Mouse (Mus musculus) heart, postnatal 0 days (tissue): ENCODE results near the gene Mien1. TPM values are rescaled to one million over a fixed set of nuclear protein-coding genes. Genes with fewer than 3 reads are reported as not detected.

Source experiments
- ATAC-seq: fragments of 200-750 bp; cut with Nextera tagmentation; 2 replicates; pipeline ENCODE4 v1.8.0; 2017; ENCODE audit warnings: low read depth, moderate number of reproducible peaks, moderate library complexity; ENCODE audit not compliant: insufficient read depth
- DNase-seq: peaks from one replicate; pipeline ENCODE4 v3.0.0-alpha.2; 2016; ENCODE audit warnings: low spot score
- H3K27ac ChIP-seq: fragments of 300-500 bp; sonication (generic); 2 replicates; pipeline ENCODE4 v1.5.1; 2014; ENCODE audit warnings: low read depth, mild to moderate bottlenecking
- H3K27me3 ChIP-seq: fragments of 300-500 bp; sonication (generic); 2 replicates; pipeline ENCODE4 v1.6.1; 2014; ENCODE audit warnings: low read length, mixed read lengths; ENCODE audit not compliant: control insufficient read depth, insufficient read depth
- H3K36me3 ChIP-seq: fragments of 300-500 bp; sonication (generic); replicated peaks from 2 replicates; pipeline ENCODE4 v1.6.1; 2014; ENCODE audit warnings: low read length, mixed read lengths; ENCODE audit not compliant: control insufficient read depth, insufficient read depth
- H3K4me1 ChIP-seq: fragments of 300-500 bp; sonication (generic); 2 replicates; pipeline ENCODE4 v1.6.1; 2014; ENCODE audit warnings: antibody characterized with exemption; ENCODE audit not compliant: control insufficient read depth, insufficient read depth
- H3K4me2 ChIP-seq: fragments of 300-500 bp; sonication (generic); 2 replicates; pipeline ENCODE4 v1.6.1; 2014; ENCODE audit warnings: low read depth, mild to moderate bottlenecking, low read length, moderate library complexity
- H3K4me3 ChIP-seq: fragments of 300-500 bp; sonication (generic); 2 replicates; pipeline ENCODE4 v1.5.1; 2014; ENCODE audit warnings: low read depth, low read length
- H3K9ac ChIP-seq: fragments of 300-500 bp; sonication (generic); replicated peaks from 2 replicates; pipeline ENCODE4 v1.6.1; 2014; ENCODE audit warnings: low read depth, low read length, mixed read lengths
- H3K9me3 ChIP-seq: fragments of 300-500 bp; sonication (generic); replicated peaks from 2 replicates; pipeline ENCODE4 v1.6.1; 2016; ENCODE audit warnings: low read length; ENCODE audit not compliant: control insufficient read depth
- CTCF ChIP-seq: IDR thresholded peaks from 2 replicates; pipeline ENCODE4 v1.5.1; 2016; ENCODE audit warnings: antibody characterized with exemption, control low read depth, low read depth
- EP300 ChIP-seq: IDR thresholded peaks from 2 replicates; pipeline ENCODE4 v1.6.1; 2016; ENCODE audit warnings: antibody characterized with exemption, low read depth
- WGBS: fragments of 180-500 bp; shearing (Covaris S2); extraction: QIAGEN DNeasy Blood & Tissue Kit; methylation state at CpG from one replicate; pipeline ENCODE4 v1.1.7; 2014; 5-methylcytosine and 5-hydroxymethylcytosine counted together
- polyA plus RNA-seq: library from polyadenylated mRNA; unstranded; fragments of >200 nt; fragmentation: Nextera tagmentation; extraction: Ambion mirVana; gene quantifications from 2 replicates; pipeline ENCODE4 v1.2.1, GENCODE M21; 2015
- total RNA-seq: library from RNA; depleted of rRNA; stranded (reverse); fragments of >200 nt; gene quantifications from 2 replicates; pipeline ENCODE4 v1.2.3, GENCODE M21; 2014; ENCODE audit warnings: low replicate concordance; rRNA removed

Gene Mien1
- 20.6 and 26.5 TPM in 2 replicates for total RNA-seq
- 104 and 113 TPM in 2 replicates for polyA plus RNA-seq

DNA sequence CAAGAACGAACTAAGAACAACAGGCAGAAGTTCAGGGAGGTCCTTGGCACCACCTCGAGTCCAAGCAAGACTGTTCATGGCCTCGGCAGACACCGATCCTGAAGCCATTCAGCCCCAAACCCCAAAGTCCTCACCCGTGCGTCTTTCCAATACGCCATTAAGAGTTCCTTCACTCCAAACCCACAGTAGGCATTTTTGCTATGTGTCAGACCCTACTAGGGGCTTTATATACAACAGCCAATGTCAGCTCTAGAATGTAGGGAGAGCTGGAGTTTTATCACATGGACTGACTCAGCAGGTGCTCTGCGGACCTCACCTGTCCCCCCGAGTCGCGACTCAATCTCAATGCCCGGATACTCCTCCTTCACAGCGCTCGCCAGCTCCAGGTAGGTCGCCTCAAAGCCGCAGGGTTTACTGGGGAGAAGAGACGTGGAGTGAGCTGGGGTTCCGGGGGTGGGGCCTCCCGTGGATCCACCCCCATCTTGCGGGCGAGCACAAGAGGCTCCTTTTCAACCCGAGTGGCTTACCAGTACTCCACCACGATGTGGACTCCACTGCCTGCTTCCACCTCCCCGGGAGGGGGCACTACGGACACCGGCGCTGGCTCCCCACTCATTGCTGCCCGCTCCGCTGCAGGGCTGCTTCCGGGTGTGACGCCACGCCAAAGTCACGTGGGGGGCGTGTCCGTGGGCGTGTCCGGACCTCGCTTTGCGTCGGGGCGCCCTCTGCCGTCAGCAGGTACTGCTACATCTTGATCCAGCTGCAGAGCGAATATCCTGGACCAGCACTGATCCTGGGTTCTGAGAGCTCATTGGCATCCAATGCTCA is at the start of gene Mien1:
Gene Mien1, minus strand, starts transcription at position 661 of the 828 bp plus-strand sequence.
- Histone ChIP-seq H3K4me3 (peak within 1 kb of the TSS; percentile 69), H3K9me3 (no peaks in the 10 kb centered on the region), H3K4me2 (peak within 1 kb of the TSS; percentile 93), H3K27ac (peak within 1 kb of the TSS; percentile 36), H3K27me3 (no peaks in the 10 kb centered on the region), H3K36me3 (peaks cover 31% of the 10 kb centered on the region), H3K9ac (peak within 1 kb of the TSS; percentile 57), H3K4me1 (peaks cover 8% of the 10 kb centered on the region)
- TF ChIP-seq CTCF (peak; percentile 90), EP300 (peak; percentile 73; the same call in 1 of the 2 replicates)
- ATAC-seq, result peak; percentile 86
- under 1% methylated on average over 43 of the region's 43 CpGs for WGBS
- DNase-seq, result peak; percentile 80

DNA sequence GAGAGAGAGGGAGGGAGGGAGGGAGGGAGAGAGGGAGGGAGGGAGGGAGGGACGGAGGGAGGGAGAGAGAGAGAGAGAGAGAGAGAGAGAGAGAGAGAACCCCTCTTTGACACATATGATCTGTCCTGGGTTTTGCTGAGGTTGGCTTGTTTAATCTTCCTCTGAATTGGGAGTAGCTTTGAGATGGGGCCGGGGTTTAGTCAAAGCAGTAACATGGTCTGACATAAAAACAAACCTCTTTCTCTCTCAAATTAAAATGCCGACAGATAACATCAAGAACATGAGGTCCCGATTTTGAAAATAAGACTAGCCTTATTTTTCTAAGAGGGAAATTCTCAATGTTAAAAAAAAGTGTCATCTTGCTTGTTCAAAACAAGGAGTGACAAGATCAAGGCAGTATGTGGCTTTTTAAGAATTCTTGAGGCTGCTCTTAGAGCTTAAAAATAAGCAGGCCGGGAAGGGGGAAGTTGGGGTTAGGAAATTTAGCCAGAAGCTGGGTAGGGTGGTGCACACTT is 48.8 kb upstream of the Mien1 start:
- H3K27ac ChIP-seq, result no peak overlapping the region
- H3K4me3 ChIP-seq, result no peak overlapping the region
- no peak for ATAC-seq
- H3K4me2 ChIP-seq, result no peak overlapping the region
- TF ChIP-seq EP300 (no peak), CTCF (no peak)
- H3K27me3 ChIP-seq, result no peaks in the 10 kb centered on the region
- H3K9ac ChIP-seq, result no peak overlapping the region
- H3K36me3 ChIP-seq, result no peaks in the 10 kb centered on the region
- WGBS, result 70% methylated on average over 4 of the region's 5 CpGs
- no peaks in the 10 kb centered on the region for H3K9me3 ChIP-seq
- no peak for DNase-seq
- no peaks in the 10 kb centered on the region for H3K4me1 ChIP-seq

DNA sequence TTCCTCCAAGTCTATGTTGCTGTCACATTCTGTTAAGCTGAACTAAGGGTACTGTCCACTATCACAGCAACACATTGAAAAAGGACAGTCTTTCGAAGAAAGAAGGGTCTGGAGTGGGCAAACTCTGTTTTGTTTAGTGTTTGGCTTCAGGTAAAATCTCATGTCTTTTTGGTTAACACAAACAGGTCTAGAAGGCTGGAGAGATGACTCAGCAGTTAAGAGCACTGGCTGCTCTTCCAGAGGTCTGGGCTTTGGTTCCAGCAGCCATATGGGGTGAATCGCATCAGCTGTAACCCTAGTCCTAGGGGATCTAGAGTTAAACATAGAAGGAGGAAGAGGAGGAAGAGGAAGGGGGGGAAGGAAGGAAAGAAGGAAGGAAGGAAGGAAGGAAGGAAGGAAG is 47.0 kb upstream of the Mien1 start:
- no peak for DNase-seq
- no peak overlapping the region for H3K9ac ChIP-seq
- 69% methylated on average over 2 of the region's 2 CpGs for WGBS
- no peak overlapping the region for H3K4me3 ChIP-seq
- no peaks in the 10 kb centered on the region for H3K9me3 ChIP-seq
- H3K36me3 ChIP-seq, result no peaks in the 10 kb centered on the region
- TF ChIP-seq EP300 (no peak), CTCF (no peak)
- H3K27me3 ChIP-seq, result no peaks in the 10 kb centered on the region
- no peak for ATAC-seq
- H3K4me1 ChIP-seq, result no peaks in the 10 kb centered on the region
- H3K4me2 ChIP-seq, result no peak overlapping the region
- H3K27ac ChIP-seq, result no peak overlapping the region

DNA sequence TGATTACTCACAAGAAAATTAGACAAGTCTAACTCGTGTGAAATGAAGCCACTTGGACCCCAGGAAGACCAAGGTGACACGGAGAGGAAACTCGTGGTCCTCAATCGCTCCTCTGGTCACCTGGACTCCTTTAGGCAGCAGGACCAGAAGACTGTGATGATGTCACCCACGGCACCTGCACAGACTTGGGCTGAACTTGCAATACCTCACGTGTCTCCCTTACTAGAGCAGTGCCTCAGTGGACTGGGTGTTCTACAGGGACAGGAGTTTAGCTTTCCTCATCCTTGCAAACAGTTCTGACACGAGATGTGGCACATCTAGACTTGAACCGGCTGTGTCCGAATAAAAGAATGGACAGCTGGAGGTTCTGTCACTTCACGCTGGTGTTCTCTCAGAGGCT is 43.3 kb upstream of the Mien1 start:
- ATAC-seq, result no peak
- TF ChIP-seq EP300, result no peak
- no peaks in the 10 kb centered on the region for H3K27me3 ChIP-seq
- H3K9ac ChIP-seq, result no peak overlapping the region
- H3K9me3 ChIP-seq, result no peaks in the 10 kb centered on the region
- no peak overlapping the region for H3K4me2 ChIP-seq
- no peaks in the 10 kb centered on the region for H3K36me3 ChIP-seq
- DNase-seq, result no peak
- 0 out of 2 replicates have a peak, but pooled peaks cover 3% of the 10 kb centered on the region for H3K4me1 ChIP-seq
- H3K27ac ChIP-seq, result no peak overlapping the region
- H3K4me3 ChIP-seq, result no peak overlapping the region
- 83% methylated on average over 10 of the region's 10 CpGs for WGBS

DNA sequence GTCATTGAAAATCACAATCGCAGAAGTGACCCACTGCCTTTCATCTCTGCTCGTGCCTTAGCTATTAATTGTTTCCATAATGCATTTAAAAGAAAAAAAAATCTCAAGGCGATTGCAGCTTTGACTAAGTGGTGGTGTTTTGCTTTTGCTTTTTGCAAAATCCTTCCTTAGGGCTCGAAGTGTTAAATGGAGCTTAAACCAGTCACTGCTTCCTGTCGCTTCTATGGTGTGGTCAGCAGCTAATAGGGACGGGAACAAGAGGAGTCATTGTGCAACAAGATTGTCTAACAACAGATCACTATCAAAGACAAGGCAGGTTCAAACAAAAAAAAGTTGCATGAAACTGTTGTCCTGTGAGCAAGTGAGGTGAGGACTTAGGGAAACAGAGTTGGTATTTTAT is 42.4 kb upstream of the Mien1 start:
- no peak for ATAC-seq
- Histone ChIP-seq H3K9ac (no peak overlapping the region), H3K36me3 (no peaks in the 10 kb centered on the region), H3K4me1 (0 out of 2 replicates have a peak, but pooled peaks cover 3% of the 10 kb centered on the region), H3K27me3 (no peaks in the 10 kb centered on the region), H3K4me3 (no peak overlapping the region), H3K4me2 (no peak overlapping the region), H3K27ac (no peak overlapping the region), H3K9me3 (no peaks in the 10 kb centered on the region)
- no peak for DNase-seq
- WGBS, result 65% methylated on average over 6 of the region's 6 CpGs
- TF ChIP-seq CTCF (no peak), EP300 (no peak)
